Mouse (Mus musculus) intestine, postnatal 0 days (tissue): Measurements from ENCODE around the gene Ammecr1. TPM values are rescaled to one million over a fixed set of nuclear protein-coding genes. Genes with fewer than 3 reads are reported as not detected.

Experiments used
- ATAC-seq: fragments of 200-750 bp; cut with Nextera tagmentation; 2 replicates; pipeline ENCODE4 v1.8.0; 2017; ENCODE audit warnings: mild to moderate bottlenecking, moderate TSS enrichment, moderate library complexity
- H3K27ac ChIP-seq: fragments of 300-500 bp; sonication (generic); 2 replicates; pipeline ENCODE4 v1.5.1; 2014; ENCODE audit warnings: mild to moderate bottlenecking, low read depth, low read length, moderate library complexity
- H3K27me3 ChIP-seq: fragments of 300-500 bp; sonication (generic); replicated peaks from 2 replicates; pipeline ENCODE4 v1.6.1; 2014; ENCODE audit warnings: low read length, mixed read lengths; ENCODE audit not compliant: control insufficient read depth, insufficient read depth
- H3K36me3 ChIP-seq: fragments of 300-500 bp; sonication (generic); 2 replicates; pipeline ENCODE4 v1.6.1; 2014; ENCODE audit warnings: mild to moderate bottlenecking, moderate library complexity; ENCODE audit not compliant: control insufficient read depth, insufficient read depth
- H3K4me1 ChIP-seq: fragments of 300-500 bp; sonication (generic); replicated peaks from 2 replicates; pipeline ENCODE4 v1.6.1; 2014; ENCODE audit warnings: antibody characterized with exemption, low read length, mixed read lengths; ENCODE audit not compliant: control insufficient read depth, insufficient read depth
- H3K4me2 ChIP-seq: fragments of 300-500 bp; sonication (generic); replicated peaks from 2 replicates; pipeline ENCODE4 v1.6.1; 2014; ENCODE audit warnings: low read depth, mild to moderate bottlenecking, moderate library complexity
- H3K4me3 ChIP-seq: fragments of 300-500 bp; sonication (generic); 2 replicates; pipeline ENCODE4 v1.5.1; 2014; ENCODE audit warnings: low read depth, low read length
- H3K9ac ChIP-seq: fragments of 300-500 bp; sonication (generic); 2 replicates; pipeline ENCODE4 v1.6.1; 2014; ENCODE audit warnings: mild to moderate bottlenecking, low read depth, low read length
- H3K9me3 ChIP-seq: fragments of 300-500 bp; sonication (generic); 2 replicates; pipeline ENCODE4 v1.6.1; 2016; ENCODE audit warnings: mixed run types; ENCODE audit not compliant: control insufficient read depth
- CTCF ChIP-seq: sonication (generic); IDR thresholded peaks from 2 replicates; pipeline ENCODE4 v1.5.1; 2016; ENCODE audit warnings: low read depth, mild to moderate bottlenecking, control low read depth, antibody characterized with exemption, moderate library complexity
- WGBS: fragments of 180-500 bp; shearing (Covaris S2); extraction: QIAGEN DNeasy Blood & Tissue Kit; methylation state at CpG from one replicate; pipeline ENCODE4 v1.1.7; 2014; 5-methylcytosine and 5-hydroxymethylcytosine counted together
- polyA plus RNA-seq: library from polyadenylated mRNA; unstranded; fragments of >200 nt; fragmentation: Nextera tagmentation; extraction: Ambion mirVana; gene quantifications from 2 replicates; pipeline ENCODE4 v1.2.1, GENCODE M21; 2015

Gene Ammecr1
- polyA plus RNA-seq, 1 experiment from 2014 or later, result 4.0 TPM

DNA sequence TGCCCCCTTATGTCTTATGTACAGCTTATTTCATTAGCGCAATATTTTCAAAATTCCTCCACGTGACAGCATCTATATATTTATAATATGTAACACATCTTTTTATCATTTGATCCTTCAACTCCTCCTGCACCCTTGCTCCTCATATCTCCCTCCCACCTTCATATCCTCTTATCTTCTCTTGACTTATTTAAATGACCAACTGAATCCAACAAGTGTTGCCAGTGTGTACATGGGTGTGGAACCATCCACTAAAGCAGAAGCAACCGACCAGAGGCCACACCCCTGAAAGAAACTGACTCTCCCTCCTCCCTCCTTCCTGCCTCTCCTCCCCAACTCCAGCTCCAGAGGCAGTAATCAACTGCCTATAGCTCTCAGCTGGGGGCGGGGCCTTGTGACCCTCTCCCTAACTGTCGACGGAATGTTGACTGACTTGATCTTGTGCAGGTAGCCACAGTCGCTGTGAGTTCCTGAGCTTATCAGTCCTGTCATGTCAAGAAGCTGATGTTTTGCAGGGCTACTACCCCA, 6.0 kb upstream of the Ammecr1 start:
- Histone ChIP-seq H3K27me3 (no peaks in the 10 kb centered on the region), H3K27ac (no peak overlapping the region), H3K4me2 (no peak overlapping the region), H3K4me3 (no peak overlapping the region), H3K4me1 (no peaks in the 10 kb centered on the region), H3K36me3 (no peaks in the 10 kb centered on the region), H3K9me3 (no peaks in the 10 kb centered on the region), H3K9ac (no peak overlapping the region)
- WGBS, result 43% methylated on average over 7 of the region's 7 CpGs
- no peak for TF ChIP-seq CTCF
- no peak for ATAC-seq

- ATAC-seq, result no peak
- Histone ChIP-seq H3K9me3 (no peaks in the 10 kb centered on the region), H3K27ac (no peak overlapping the region), H3K27me3 (no peaks in the 10 kb centered on the region), H3K36me3 (no peaks in the 10 kb centered on the region), H3K4me1 (no peaks in the 10 kb centered on the region), H3K4me3 (no peak overlapping the region), H3K4me2 (no peak overlapping the region), H3K9ac (no peak overlapping the region)
- no peak for TF ChIP-seq CTCF
- 90% methylated on average over 3 of the region's 3 CpGs for WGBS
Observed at GRCm38 (mm10) chrX:142971759-142972158, 5.2 kb upstream of the Ammecr1 start.

GRCm38 (mm10) chrX:142967067-142967466, 539 bp upstream of the Ammecr1 start:
- WGBS, result 37% methylated on average over 7 of the region's 7 CpGs
- Histone ChIP-seq H3K9ac (peak overlapping the region; percentile 68; the same call in 1 of the 2 replicates), H3K4me3 (peak overlapping the region; percentile 66), H3K27ac (no peak overlapping the region), H3K4me1 (no peaks in the 10 kb centered on the region), H3K27me3 (no peaks in the 10 kb centered on the region), H3K36me3 (no peaks in the 10 kb centered on the region), H3K4me2 (peak overlapping the region; percentile 74), H3K9me3 (no peaks in the 10 kb centered on the region)
- no peak for TF ChIP-seq CTCF
- ATAC-seq, result no peak

DNA sequence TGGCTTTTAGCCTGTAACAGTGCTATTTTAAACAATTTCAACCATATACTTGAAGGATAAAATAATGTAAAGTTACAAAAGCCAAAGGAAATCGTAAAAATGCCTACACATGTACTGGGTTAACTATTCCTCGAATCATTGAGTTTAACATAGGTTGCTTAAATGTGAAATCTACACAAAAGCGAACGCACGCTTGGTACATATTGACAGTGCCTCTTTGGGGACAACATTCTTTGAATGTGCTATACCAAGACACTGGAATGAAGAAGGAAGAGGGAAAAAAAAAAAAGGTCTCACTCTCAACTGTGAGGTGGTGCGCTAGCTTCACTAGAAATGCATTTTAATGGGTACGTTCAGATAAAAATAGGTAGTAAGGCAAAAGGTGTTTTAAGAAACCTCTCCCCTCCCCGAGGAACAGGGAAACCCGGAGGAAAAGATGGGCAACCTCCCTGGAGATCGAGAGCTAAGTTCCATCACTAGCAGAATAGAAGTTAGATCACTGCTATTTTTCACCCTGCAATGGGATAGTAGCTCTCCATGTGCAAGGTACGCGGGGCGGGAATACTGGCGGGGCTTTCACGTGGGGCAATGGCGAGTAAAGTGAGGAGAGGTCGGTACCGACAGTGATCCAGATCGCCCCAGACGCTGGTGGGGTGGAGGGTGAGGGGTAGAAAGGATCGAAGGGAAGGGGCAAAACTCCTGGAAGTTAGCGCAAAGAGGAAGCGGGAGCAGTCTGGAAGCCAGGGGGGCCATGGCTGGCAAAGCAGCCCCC, 1.1 kb downstream of the Ammecr1 start:
- Histone ChIP-seq H3K4me1 (no peaks in the 10 kb centered on the region), H3K36me3 (no peaks in the 10 kb centered on the region), H3K27me3 (no peaks in the 10 kb centered on the region), H3K9ac (peak overlapping the region; percentile 68), H3K4me3 (peak overlapping the region; percentile 66), H3K4me2 (peak overlapping the region; percentile 74), H3K9me3 (no peaks in the 10 kb centered on the region), H3K27ac (no peak overlapping the region; the same call in 1 of the 2 replicates)
- no peak for ATAC-seq
- WGBS, result 23% methylated on average over 23 of the region's 23 CpGs
- no peak for TF ChIP-seq CTCF

- WGBS, result 72% methylated on average over 2 of the region's 2 CpGs
- no peak overlapping the region for H3K4me3 ChIP-seq
- no peak overlapping the region for H3K9ac ChIP-seq
- H3K27ac ChIP-seq, result no peak overlapping the region
- no peaks in the 10 kb centered on the region for H3K9me3 ChIP-seq
- no peaks in the 10 kb centered on the region for H3K36me3 ChIP-seq
- H3K4me2 ChIP-seq, result no peak overlapping the region
- ATAC-seq, result no peak
- TF ChIP-seq CTCF, result no peak
- no peaks in the 10 kb centered on the region for H3K27me3 ChIP-seq
- no peaks in the 10 kb centered on the region for H3K4me1 ChIP-seq
Observed at GRCm38 (mm10) chrX:142960434-142960833, 6.1 kb downstream of the Ammecr1 start.

DNA sequence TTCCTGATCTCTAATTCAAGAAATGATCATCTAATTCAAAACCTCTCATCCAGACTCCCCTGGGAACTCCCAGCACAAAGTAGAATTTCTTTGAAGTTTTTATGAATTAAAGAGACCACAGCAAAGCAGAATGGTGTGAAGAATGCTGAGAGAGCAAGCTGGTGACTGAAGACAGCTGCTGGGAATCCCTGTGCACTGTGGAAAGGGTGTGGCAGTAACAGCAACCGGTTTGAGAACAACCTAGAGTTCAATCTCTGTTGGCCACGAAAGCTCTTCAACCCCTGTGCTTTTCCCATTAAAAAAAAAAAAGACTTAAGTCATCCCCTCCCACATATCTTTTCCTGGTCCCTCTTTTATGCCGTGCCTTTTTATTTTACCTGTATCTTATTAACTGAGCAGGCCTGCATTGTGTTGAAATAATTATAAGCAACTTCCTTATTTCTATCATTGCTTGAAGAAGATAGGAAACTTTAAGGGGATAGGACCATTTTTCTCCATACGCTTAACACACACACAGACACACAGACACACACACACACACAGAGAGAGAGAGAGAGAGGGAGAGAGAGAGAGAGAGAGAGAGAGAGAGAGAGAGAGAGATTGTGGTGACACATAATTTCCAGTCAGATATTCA, 6.7 kb downstream of the Ammecr1 start:
- H3K36me3 ChIP-seq, result no peaks in the 10 kb centered on the region
- TF ChIP-seq CTCF, result no peak
- H3K4me1 ChIP-seq, result no peaks in the 10 kb centered on the region
- ATAC-seq, result no peak
- H3K4me3 ChIP-seq, result no peak overlapping the region
- H3K27me3 ChIP-seq, result no peaks in the 10 kb centered on the region
- H3K9me3 ChIP-seq, result no peaks in the 10 kb centered on the region
- 52% methylated on average over 4 of the region's 4 CpGs for WGBS
- H3K4me2 ChIP-seq, result no peak overlapping the region
- no peak overlapping the region for H3K27ac ChIP-seq
- H3K9ac ChIP-seq, result no peak overlapping the region
